In genomic region chr8:64454736-64455135, GRCm38 (mm10) we compare ENCODE assay signal across 27 mouse cellular contexts.
DNase-seq lines count a peak whose midpoint lies in the region; ATAC-seq and TF ChIP-seq lines count a peak whose summit lies in the region.
"Had no signal": no experiment of that assay in that cellular context is flagged by ENCODE, and none has a peak within 500 bp of the region (broad histone marks: within the 10 kb centered on the region; RNA-seq: fewer than 3 reads in every experiment).

No protein-coding gene starts in this region.

- no peaks in the 10 kb centered on the region for H3K27me3 ChIP-seq in lung, embryonic 14.5 days (ENCODE audit: insufficient read depth, low read length)
- H3K27me3 ChIP-seq: kidney, embryonic 15.5 days; limb, embryonic 15.5 days; liver, embryonic 13.5 days; midbrain, embryonic 13.5 days; neural tube, embryonic 13.5 days; Patski had no signal

- H3K27ac ChIP-seq in lung, embryonic 14.5 days (ENCODE audit: low read depth) = no peak overlapping the region
- H3K27ac ChIP-seq: hindbrain, embryonic 14.5 days; kidney, embryonic 15.5 days; layer of hippocampus, adult 2 months; limb, embryonic 10.5 days; limb, embryonic 15.5 days; liver, embryonic 13.5 days; macrophage; midbrain, embryonic 13.5 days; neural tube, embryonic 13.5 days had no signal

- no peaks in the 10 kb centered on the region for H3K36me3 ChIP-seq in lung, embryonic 14.5 days (ENCODE audit: insufficient read depth)
- H3K36me3 ChIP-seq: kidney, embryonic 15.5 days; limb, embryonic 10.5 days; limb, embryonic 15.5 days; liver, embryonic 13.5 days; midbrain, embryonic 13.5 days; neural tube, embryonic 13.5 days had no signal

- no peaks in the 10 kb centered on the region for H3K4me1 ChIP-seq in lung, embryonic 14.5 days (ENCODE audit: insufficient read depth)
- H3K4me1 ChIP-seq in lung, adult 2 months (ENCODE audit: control insufficient read depth, insufficient read depth, low read length) = no peaks in the 10 kb centered on the region
- H3K4me1 ChIP-seq: kidney, embryonic 15.5 days; limb, embryonic 10.5 days; limb, embryonic 15.5 days; liver, embryonic 13.5 days; midbrain, embryonic 13.5 days; neural tube, embryonic 13.5 days had no signal

- peak; percentile 4 for DNase-seq in gastrocnemius, postnatal 14 days
- no peak for DNase-seq in gastrocnemius, postnatal 4 days (ENCODE audit: low spot score in 2 of 2)
- DNase-seq in lung, embryonic 14.5 days = peak; percentile 5
- no peak for DNase-seq in lung, adult 2 months
- peak; percentile 9 for DNase-seq in right cerebral cortex, postnatal 14 days
- DNase-seq in right cerebral cortex, adult 2 months (ENCODE audit: low spot score in 2 of 2) = no peak
- DNase-seq in spleen, postnatal 4 days (ENCODE audit: low spot score in 2 of 2) = no peak
- DNase-seq: adrenal gland, postnatal 10 days; cerebellum, adult 18-20 months; heart, adult 11 months; kidney, adult 11 months; liver, embryonic 13.5 days; thymus, adult 2 months; thymus, postnatal 36 days had no signal

- no peak overlapping the region for H3K4me2 ChIP-seq in lung, embryonic 14.5 days
- H3K4me2 ChIP-seq: heart, embryonic 11.5 days; hindbrain, embryonic 14.5 days; kidney, embryonic 15.5 days; limb, embryonic 15.5 days; liver, embryonic 13.5 days; midbrain, embryonic 13.5 days; neural tube, embryonic 13.5 days had no signal

- no peak for TF ChIP-seq CTCF in lung, embryonic 14.5 days (IDR thresholded peaks at IDR 0.05; ENCODE audit: low read depth)
- TF ChIP-seq CTCF in lung, adult 2 months (IDR thresholded peaks at IDR 0.05; ENCODE audit: insufficient read depth, low read length) = no peak

- intact Hi-C loops in gastrocnemius, postnatal 14 days (cut with DNase I; ENCODE audit: low total_unique reads) = no loop called here

- WGBS in lung, embryonic 14.5 days = 76% methylated on average over 4 of the region's 4 CpGs
- 59% methylated on average over 4 of the region's 4 CpGs for WGBS in lung, adult 2 months

- H3K9me3 ChIP-seq in lung, embryonic 14.5 days (ENCODE audit: low read depth, low read length) = no peaks in the 10 kb centered on the region
- H3K9me3 ChIP-seq: kidney, embryonic 15.5 days; limb, embryonic 10.5 days; limb, embryonic 15.5 days; liver, embryonic 13.5 days; midbrain, embryonic 13.5 days; neural tube, embryonic 13.5 days had no signal

- TF ChIP-seq POLR2A in lung, adult 2 months (IDR thresholded peaks at IDR 0.05; ENCODE audit: borderline replicate concordance, extremely low read depth, low read depth, low read length) = no peak

- ATAC-seq in lung, embryonic 14.5 days (ENCODE audit: insufficient read depth) = no peak
- ATAC-seq: forebrain, embryonic 16.5 days; inflammation-experienced regulatory T-cells, adult 6 months; midbrain, embryonic 13.5 days; Patski had no signal

- H3K9ac ChIP-seq in lung, embryonic 14.5 days = no peak overlapping the region
- H3K9ac ChIP-seq: hindbrain, embryonic 14.5 days; kidney, embryonic 15.5 days; limb, embryonic 15.5 days; liver, embryonic 13.5 days; midbrain, embryonic 13.5 days; neural tube, embryonic 13.5 days had no signal

- H3K4me3 ChIP-seq in lung, embryonic 14.5 days (ENCODE audit: low read depth, low read length) = no peak overlapping the region
- H3K4me3 ChIP-seq in lung, adult 2 months (replicated peaks; ENCODE audit: extremely low read depth, low read depth, low read length) = no peak overlapping the region
- H3K4me3 ChIP-seq: erythroblast, embryonic 14.5 days; kidney, embryonic 15.5 days; layer of hippocampus, adult 2 months; limb, embryonic 10.5 days; limb, embryonic 15.5 days; liver, embryonic 13.5 days; midbrain, embryonic 13.5 days; neural tube, embryonic 13.5 days had no signal

Comparison
In these comparisons a context has a peak if more than half of its experiments do, and no peak if none do; other contexts are left out.
1. DNase-seq: peak in gastrocnemius, postnatal 14 days (single experiment), lung, embryonic 14.5 days (single experiment) and right cerebral cortex, postnatal 14 days (single experiment); none in gastrocnemius, postnatal 4 days (0 of 2), lung, adult 2 months (single experiment), right cerebral cortex, adult 2 months (0 of 2) and spleen, postnatal 4 days (0 of 2).